Mouse (Mus musculus) stomach, embryonic 16.5 days (tissue): ENCODE results near the gene Scamp4. TPM values are rescaled to one million over a fixed set of nuclear protein-coding genes. Genes with fewer than 3 reads are reported as not detected.

ENCODE experiments used
- ATAC-seq: fragments of 200-750 bp; cut with Nextera tagmentation; 2 replicates; pipeline ENCODE4 v1.8.0; 2017; ENCODE audit warnings: moderate number of reproducible peaks, moderate TSS enrichment; ENCODE audit not compliant: insufficient read depth, low FRiP score
- H3K27ac ChIP-seq: fragments of 300-500 bp; sonication (generic); 2 replicates; pipeline ENCODE4 v1.5.1; 2014; ENCODE audit warnings: low read length
- H3K27me3 ChIP-seq: fragments of 300-500 bp; sonication (generic); 2 replicates; pipeline ENCODE4 v1.6.1; 2014; ENCODE audit warnings: low read length, control low read depth, mixed read lengths; ENCODE audit not compliant: control insufficient read depth, insufficient read depth
- H3K36me3 ChIP-seq: fragments of 300-500 bp; sonication (generic); 2 replicates; pipeline ENCODE4 v1.6.1; 2014; ENCODE audit warnings: low read length; ENCODE audit not compliant: control insufficient read depth, insufficient read depth
- H3K4me1 ChIP-seq: fragments of 300-500 bp; sonication (generic); 2 replicates; pipeline ENCODE4 v1.6.1; 2014; ENCODE audit warnings: low read length, control low read depth, mixed read lengths; ENCODE audit not compliant: control insufficient read depth, insufficient read depth
- H3K4me2 ChIP-seq: fragments of 300-500 bp; sonication (generic); 2 replicates; pipeline ENCODE4 v1.6.1; 2014; ENCODE audit warnings: low read depth, low read length, mixed read lengths
- H3K4me3 ChIP-seq: fragments of 300-500 bp; sonication (generic); replicated peaks from 2 replicates; pipeline ENCODE4 v1.5.1; 2014; ENCODE audit warnings: mild to moderate bottlenecking, low read length
- H3K9ac ChIP-seq: fragments of 300-500 bp; sonication (generic); 2 replicates; pipeline ENCODE4 v1.6.1; 2014; ENCODE audit warnings: low read length
- H3K9me3 ChIP-seq: fragments of 300-500 bp; sonication (generic); replicated peaks from 2 replicates; pipeline ENCODE4 v1.6.1; 2016; ENCODE audit warnings: low read length, control low read depth; ENCODE audit not compliant: control insufficient read depth
- WGBS: fragments of 180-500 bp; shearing (Covaris S2); extraction: QIAGEN DNeasy Blood & Tissue Kit; methylation state at CpG from one replicate; pipeline ENCODE4 v1.1.7; 2014; 5-methylcytosine and 5-hydroxymethylcytosine counted together
- polyA plus RNA-seq: library from polyadenylated mRNA; unstranded; fragments of >200 nt; fragmentation: Nextera tagmentation; extraction: Ambion mirVana; gene quantifications from 2 replicates; pipeline ENCODE4 v1.2.1, GENCODE M21; 2015

Scamp4 gene
- polyA plus RNA-seq, 1 experiment from 2014 or later, result 92.1 TPM

- Histone ChIP-seq H3K4me1 (peaks cover 55% of the 10 kb centered on the region), H3K27me3 (no peaks in the 10 kb centered on the region), H3K9ac (peak overlapping the region; percentile 90), H3K4me3 (peak overlapping the region; percentile 91), H3K4me2 (peak overlapping the region; percentile 93), H3K9me3 (no peaks in the 10 kb centered on the region), H3K27ac (peak overlapping the region; percentile 77), H3K36me3 (no peaks in the 10 kb centered on the region)
- under 1% methylated on average over 86 of the region's 96 CpGs for WGBS
- ATAC-seq, result no peak
These were observed 26.1 kb upstream of the Scamp4 start for GRCm38 (mm10) chr10:80576351-80577194.

DNA sequence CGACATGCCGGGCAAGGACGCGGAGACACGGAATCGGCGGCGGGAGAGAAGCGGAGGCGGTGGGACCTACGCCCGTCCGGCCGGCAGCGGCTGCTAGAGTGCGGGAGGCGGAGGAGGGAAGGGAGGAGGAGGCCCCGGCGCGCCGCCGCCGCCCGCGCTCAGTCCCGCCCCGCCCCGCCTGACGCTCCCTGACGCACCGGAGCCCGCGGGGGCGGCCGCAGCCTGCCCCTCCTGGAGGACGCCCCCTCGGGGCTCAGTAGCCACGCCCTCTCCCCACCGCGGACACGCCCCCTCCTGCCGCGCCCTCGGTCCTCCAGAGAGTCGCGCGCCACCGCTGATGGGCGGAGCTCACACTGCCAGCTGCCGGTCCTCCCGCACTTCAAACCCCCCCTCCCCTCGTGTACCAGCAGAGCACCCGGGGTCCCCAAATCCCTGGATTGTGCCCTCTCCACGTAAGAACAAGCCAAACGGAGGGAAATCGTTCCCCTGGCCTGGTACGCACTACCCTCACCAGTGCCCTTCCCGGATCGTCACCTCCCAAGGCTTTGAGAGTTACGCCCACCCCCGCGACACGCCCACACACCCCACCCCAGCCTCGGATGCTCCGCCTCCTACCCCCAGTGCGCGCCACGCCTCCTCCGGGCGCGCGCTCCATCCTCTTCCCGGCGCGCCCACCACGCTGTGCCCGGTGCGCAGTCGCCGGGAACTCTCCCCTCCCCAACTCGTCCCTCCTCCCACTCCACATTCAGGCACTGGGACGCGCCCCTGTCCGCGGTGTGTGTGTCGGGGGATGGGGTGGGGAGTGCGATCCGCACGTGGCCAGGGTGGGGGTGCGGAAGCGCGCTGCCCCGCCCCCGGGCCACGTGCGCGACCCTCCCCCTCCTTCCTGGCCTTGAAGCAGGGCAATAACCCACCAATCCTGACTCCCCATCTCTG lies 25.2 kb upstream of the Scamp4 start, which contains the start of gene Klf16:
Gene Klf16, minus strand, starts transcription at position 127 of the 936 bp plus-strand sequence.
- H3K27ac ChIP-seq, result peak within 1 kb of the TSS; percentile 97
- H3K9me3 ChIP-seq, result no peaks in the 10 kb centered on the region
- no peaks in the 10 kb centered on the region for H3K36me3 ChIP-seq
- WGBS, result under 1% methylated on average over 73 of the region's 97 CpGs
- H3K27me3 ChIP-seq, result no peaks in the 10 kb centered on the region
- peak within 1 kb of the TSS; percentile 90 for H3K9ac ChIP-seq
- peak; percentile 90 for ATAC-seq
- peaks cover 46% of the 10 kb centered on the region for H3K4me1 ChIP-seq
- peak within 1 kb of the TSS; percentile 93 for H3K4me2 ChIP-seq
- H3K4me3 ChIP-seq, result peak within 1 kb of the TSS; percentile 91

DNA sequence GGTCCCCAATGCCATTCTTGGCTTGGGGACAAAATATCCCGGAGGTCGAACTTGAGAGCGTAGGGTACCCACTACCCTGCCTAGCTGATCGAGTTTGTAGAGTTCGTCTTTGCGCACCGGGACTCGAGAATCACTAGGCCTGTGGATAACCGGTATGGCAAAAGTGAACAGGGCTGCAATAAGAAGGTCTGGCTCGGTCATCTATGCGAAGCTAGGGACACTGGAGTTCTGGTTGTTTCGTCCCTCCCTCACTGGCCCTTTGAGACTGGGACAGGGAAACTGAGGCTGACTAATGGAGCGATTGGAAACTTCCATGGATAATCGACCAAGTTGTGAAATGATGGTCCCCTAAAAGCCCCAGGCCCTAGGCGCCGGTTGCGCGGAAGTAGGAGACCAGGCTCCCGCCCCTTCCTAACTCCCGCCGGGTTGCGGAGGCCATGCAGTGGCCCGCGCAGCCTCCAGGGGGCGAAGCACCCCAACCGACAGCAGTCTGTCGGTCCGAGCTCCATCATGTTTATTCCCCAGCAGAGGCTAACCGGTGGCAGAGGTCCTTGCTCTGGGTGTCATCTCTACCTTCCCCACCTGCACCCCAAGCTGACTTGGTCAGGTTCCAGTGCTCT lies 24.4 kb upstream of the Scamp4 start:
- H3K27ac ChIP-seq, result peak overlapping the region; percentile 97
- H3K9ac ChIP-seq, result peak overlapping the region; percentile 90
- peak overlapping the region; percentile 91 for H3K4me3 ChIP-seq
- peaks cover 40% of the 10 kb centered on the region for H3K4me1 ChIP-seq
- no peaks in the 10 kb centered on the region for H3K27me3 ChIP-seq
- no peaks in the 10 kb centered on the region for H3K9me3 ChIP-seq
- peak overlapping the region; percentile 93 for H3K4me2 ChIP-seq
- ATAC-seq, result peak; percentile 33; the same call in 1 of the 2 replicates
- under 1% methylated on average over 29 of the region's 29 CpGs for WGBS
- no peaks in the 10 kb centered on the region for H3K36me3 ChIP-seq

DNA sequence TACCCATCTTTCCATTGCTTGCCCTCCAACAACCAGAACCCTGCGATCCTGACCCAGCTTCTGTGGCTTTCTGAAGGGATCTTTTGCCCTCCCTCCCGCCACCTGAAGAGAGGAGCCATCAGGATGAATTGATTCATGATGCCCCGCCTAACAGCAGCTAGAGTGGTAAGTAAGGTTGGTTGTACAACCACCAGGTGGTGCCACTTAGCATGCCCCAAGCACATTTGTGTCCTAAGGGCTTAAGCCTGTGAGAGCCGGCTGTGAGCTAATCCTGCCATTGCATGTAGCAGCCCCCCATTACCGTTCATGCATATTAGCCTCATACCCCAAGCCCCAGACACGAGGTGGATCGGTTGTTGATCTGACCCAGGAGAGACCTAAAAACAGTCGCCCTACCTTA lies 23.8 kb upstream of the Scamp4 start:
- Histone ChIP-seq H3K9ac (peak overlapping the region; percentile 54; the same call in 1 of the 2 replicates), H3K36me3 (no peaks in the 10 kb centered on the region), H3K4me1 (peaks cover 34% of the 10 kb centered on the region), H3K27ac (peak overlapping the region; percentile 97), H3K4me2 (peak overlapping the region; percentile 93), H3K4me3 (peak overlapping the region; percentile 91), H3K27me3 (no peaks in the 10 kb centered on the region), H3K9me3 (no peaks in the 10 kb centered on the region)
- WGBS, result 7% methylated on average over 8 of the region's 8 CpGs
- no peak for ATAC-seq

DNA sequence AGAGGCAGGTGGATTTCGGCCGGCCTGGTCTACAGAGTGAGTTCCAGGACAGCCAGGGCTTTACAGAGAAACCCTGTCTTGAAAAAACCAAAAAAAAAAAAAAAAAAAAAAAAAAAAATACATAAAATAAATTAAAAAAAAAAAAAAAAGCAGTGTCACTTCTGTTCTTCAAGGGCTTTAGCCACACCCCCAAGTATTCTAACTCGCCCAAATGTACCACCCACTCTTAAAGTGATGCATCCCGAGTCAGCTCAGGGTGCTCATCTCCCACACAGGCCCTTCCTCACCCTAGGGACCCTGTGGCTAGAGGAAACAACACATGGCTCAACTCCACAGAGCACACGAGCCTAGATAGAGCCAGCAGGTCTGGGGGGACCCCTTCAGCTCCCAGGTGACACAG lies 19.6 kb upstream of the Scamp4 start:
- ATAC-seq, result no peak
- Histone ChIP-seq H3K9me3 (no peaks in the 10 kb centered on the region), H3K4me2 (no peak overlapping the region), H3K27ac (no peak overlapping the region), H3K36me3 (no peaks in the 10 kb centered on the region), H3K27me3 (no peaks in the 10 kb centered on the region), H3K9ac (no peak overlapping the region), H3K4me1 (peaks cover 22% of the 10 kb centered on the region), H3K4me3 (no peak overlapping the region)
- WGBS, result 85% methylated on average over 5 of the region's 5 CpGs

DNA sequence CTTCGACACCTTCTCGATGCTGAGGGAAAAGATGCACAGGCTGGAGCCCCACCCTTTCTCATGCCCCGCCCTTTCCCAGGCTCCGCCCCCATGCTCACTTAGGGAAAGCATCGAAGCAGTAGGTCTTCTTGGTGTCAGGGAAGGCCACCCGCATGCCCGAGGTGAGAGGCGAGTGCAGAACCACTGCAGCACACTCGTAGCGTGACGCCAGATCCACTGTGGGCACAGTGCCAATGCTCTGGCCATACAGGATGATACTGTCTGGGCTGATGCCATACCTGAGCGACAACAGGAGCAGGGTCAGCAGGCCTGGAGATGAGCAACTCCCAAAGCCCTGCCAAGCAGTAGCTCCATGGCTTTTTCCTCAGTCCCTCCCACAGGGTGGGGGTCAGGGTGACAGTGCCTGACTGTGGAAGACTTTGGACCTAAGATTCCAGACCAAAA lies 18.6 kb upstream of the Scamp4 start:
- H3K4me1 ChIP-seq, result peaks cover 24% of the 10 kb centered on the region
- no peak overlapping the region for H3K4me2 ChIP-seq
- no peaks in the 10 kb centered on the region for H3K36me3 ChIP-seq
- H3K9ac ChIP-seq, result no peak overlapping the region
- WGBS, result 57% methylated on average over 12 of the region's 12 CpGs
- H3K27ac ChIP-seq, result no peak overlapping the region
- 0 out of 2 replicates have a peak, but pooled peaks have one; percentile 1 for ATAC-seq
- no peak overlapping the region for H3K4me3 ChIP-seq
- no peaks in the 10 kb centered on the region for H3K9me3 ChIP-seq
- no peaks in the 10 kb centered on the region for H3K27me3 ChIP-seq

GRCm38 (mm10) chr10:80584642-80585552 lies 17.8 kb upstream of the Scamp4 start:
- H3K27me3 ChIP-seq, result no peaks in the 10 kb centered on the region
- WGBS, result 71% methylated on average over 12 of the region's 12 CpGs
- no peaks in the 10 kb centered on the region for H3K9me3 ChIP-seq
- no peak for ATAC-seq
- H3K4me3 ChIP-seq, result 0 out of 2 replicates have a peak overlapping the region, but pooled peaks have one; percentile 9
- H3K36me3 ChIP-seq, result no peaks in the 10 kb centered on the region
- H3K27ac ChIP-seq, result no peak overlapping the region
- H3K9ac ChIP-seq, result 0 out of 2 replicates have a peak overlapping the region, but pooled peaks have one; percentile 38
- peak overlapping the region; percentile 30 for H3K4me2 ChIP-seq
- H3K4me1 ChIP-seq, result peaks cover 26% of the 10 kb centered on the region

GRCm38 (mm10) chr10:80585581-80585980 lies 17.1 kb upstream of the Scamp4 start:
- Histone ChIP-seq H3K27me3 (no peaks in the 10 kb centered on the region), H3K4me2 (peak overlapping the region; percentile 30; the same call in 1 of the 2 replicates), H3K4me3 (peak overlapping the region; percentile 23; the same call in 1 of the 2 replicates), H3K9ac (no peak overlapping the region), H3K4me1 (peaks cover 26% of the 10 kb centered on the region), H3K9me3 (no peaks in the 10 kb centered on the region), H3K27ac (no peak overlapping the region), H3K36me3 (no peaks in the 10 kb centered on the region)
- no peak for ATAC-seq
- WGBS, result 95% methylated on average over 8 of the region's 8 CpGs
